Mouse (Mus musculus): ENCODE data around the gene Dnajc6.

Dnajc6 gene

DNA sequence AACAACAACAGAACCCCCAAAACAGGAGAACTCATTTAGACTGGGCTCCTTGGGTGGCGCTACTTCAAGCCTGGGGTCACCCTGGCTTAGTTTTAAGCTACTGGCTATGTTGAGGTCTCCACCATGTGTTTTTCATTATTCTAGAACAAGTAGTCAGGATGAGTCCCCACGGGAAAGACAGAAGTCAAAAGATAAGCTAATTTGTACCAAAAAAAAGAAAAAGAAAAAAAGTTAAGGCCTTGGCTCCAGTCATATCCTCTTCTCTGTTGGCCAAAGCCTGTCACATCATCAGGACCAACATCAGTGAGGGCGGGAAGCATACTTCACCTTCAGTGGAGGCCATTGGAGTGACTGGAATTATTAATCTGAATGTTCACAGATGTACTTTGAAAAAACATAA is 188.4 kb downstream of the Dnajc6 start:
- DNase-seq (ENCODE audit: low read depth, low spot score) = no peak

DNA sequence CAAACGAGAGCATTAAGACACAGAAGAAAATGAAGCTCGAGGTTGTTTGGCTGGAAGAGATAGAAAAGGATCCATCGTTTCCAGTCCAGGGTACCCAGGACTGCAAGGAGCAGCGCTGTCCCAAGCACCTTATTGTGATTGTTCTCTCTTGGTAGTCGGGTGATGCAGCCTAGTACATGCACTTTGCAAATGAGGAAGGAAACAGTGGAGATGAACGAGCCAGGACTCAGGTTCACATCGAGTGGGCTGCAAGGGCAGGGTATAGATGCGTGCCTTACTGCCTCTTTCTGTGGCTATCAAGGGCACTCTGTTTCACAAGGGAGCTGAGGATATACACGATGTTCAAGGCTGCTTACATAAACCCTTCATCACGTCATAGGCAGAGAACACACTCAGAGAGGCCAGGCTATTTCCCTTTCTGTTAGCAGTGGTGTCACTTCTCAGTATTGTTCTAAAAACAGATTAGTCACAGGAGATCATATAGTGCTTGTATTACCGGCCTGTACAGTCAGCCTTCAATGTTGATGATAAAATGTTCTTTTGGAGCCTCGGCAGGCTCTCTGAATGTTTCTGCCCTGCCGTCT is 189.9 kb downstream of the Dnajc6 start:
- no peak for DNase-seq (ENCODE audit: low read depth, low spot score)

DNA sequence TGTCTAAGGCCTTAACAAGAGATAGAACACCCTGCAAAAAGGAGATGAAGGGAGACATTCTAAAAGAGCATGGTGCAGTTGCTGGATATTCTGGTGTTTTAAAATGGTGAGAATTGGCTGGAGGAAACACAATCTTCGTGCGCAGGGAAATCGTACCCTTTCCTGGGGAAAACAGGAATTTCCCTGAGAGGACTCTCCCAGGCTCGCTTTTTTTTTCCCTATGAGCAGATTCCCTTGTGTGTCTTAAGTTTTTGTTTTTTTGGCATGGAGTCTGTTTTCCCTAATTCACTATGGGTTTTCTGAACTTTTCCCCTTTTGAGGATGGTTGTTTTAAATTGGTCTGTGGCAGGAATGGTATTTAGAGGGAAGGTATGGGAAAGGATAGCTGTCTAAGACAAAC is 192.8 kb downstream of the Dnajc6 start:
- DNase-seq (ENCODE audit: low read depth, low spot score) = no peak

DNA sequence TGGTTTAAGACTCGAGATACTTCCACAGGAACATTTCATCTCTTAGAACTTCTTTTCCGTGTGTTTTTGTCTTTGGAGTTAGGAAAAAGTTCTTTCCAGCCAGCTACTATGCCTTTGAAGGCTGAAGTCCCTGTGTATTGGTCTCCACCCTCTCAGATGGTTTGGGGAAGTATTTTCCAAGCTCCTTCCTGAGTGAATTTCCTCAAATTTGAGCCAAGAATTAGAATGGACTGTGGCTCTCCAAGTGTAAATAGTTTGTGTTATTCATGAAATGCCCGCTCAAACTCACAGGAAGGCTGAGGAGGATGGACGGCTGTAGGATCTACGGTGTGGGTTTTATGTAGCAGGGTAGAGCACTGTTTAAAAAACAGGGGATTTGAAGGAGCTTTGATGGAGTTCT is 193.2 kb downstream of the Dnajc6 start:
- no peak for DNase-seq (ENCODE audit: low read depth, low spot score)
